Mouse (Mus musculus) limb, embryonic 14.5 days (tissue): Measurements from ENCODE around the gene Slc25a21. TPM values are rescaled to one million over a fixed set of nuclear protein-coding genes. Genes with fewer than 3 reads are reported as not detected.
A peak's percentile ranks its signal among the peaks of the same experiment; 100 is the strongest.

Source experiments
- ATAC-seq: fragments of 200-750 bp; cut with Nextera tagmentation; 2 replicates; pipeline ENCODE4 v1.8.0; 2017; ENCODE audit warnings: low read depth, moderate number of reproducible peaks, moderate TSS enrichment; ENCODE audit not compliant: low FRiP score
- DNase-seq: peaks from one replicate; pipeline ENCODE4 v3.0.0-alpha.2; 2015; ENCODE audit warnings: low spot score
- H3K27ac ChIP-seq: fragments of 300-500 bp; sonication (generic); replicated peaks from 2 replicates; pipeline ENCODE4 v1.5.1; 2014; ENCODE audit warnings: low read depth, mild to moderate bottlenecking, low read length, moderate library complexity, mixed read lengths
- H3K27me3 ChIP-seq: fragments of 300-500 bp; sonication (generic); 2 replicates; pipeline ENCODE4 v1.6.1; 2014; ENCODE audit warnings: low read length, mixed read lengths; ENCODE audit not compliant: control insufficient read depth, insufficient read depth
- H3K36me3 ChIP-seq: fragments of 300-500 bp; sonication (generic); 2 replicates; pipeline ENCODE4 v1.6.1; 2014; ENCODE audit warnings: mild to moderate bottlenecking, low read length, moderate library complexity, mixed read lengths; ENCODE audit not compliant: control insufficient read depth, insufficient read depth
- H3K4me1 ChIP-seq: fragments of 300-500 bp; sonication (generic); 2 replicates; pipeline ENCODE4 v1.6.1; 2014; ENCODE audit warnings: antibody characterized with exemption, low read length, mixed read lengths; ENCODE audit not compliant: control insufficient read depth, insufficient read depth
- H3K4me2 ChIP-seq: fragments of 300-500 bp; sonication (generic); replicated peaks from 2 replicates; pipeline ENCODE4 v1.6.1; 2014; ENCODE audit warnings: low read depth, mild to moderate bottlenecking, low read length, moderate library complexity; ENCODE audit not compliant: severe bottlenecking
- H3K4me3 ChIP-seq: fragments of 300-500 bp; sonication (generic); replicated peaks from 2 replicates; pipeline ENCODE4 v1.5.1; 2014; ENCODE audit warnings: low read length
- H3K9ac ChIP-seq: fragments of 300-500 bp; sonication (generic); 2 replicates; pipeline ENCODE4 v1.6.1; 2014; ENCODE audit warnings: mild to moderate bottlenecking, low read depth, low read length, moderate library complexity; ENCODE audit not compliant: severe bottlenecking
- H3K9me3 ChIP-seq: fragments of 300-500 bp; sonication (generic); 2 replicates; pipeline ENCODE4 v1.6.1; 2016; ENCODE audit warnings: low read length; ENCODE audit not compliant: control insufficient read depth
- POLR2A ChIP-seq: fragments of 200-500 bp; IDR thresholded peaks from 2 replicates; pipeline ENCODE4 v1.8.0; 2012; ENCODE audit warnings: inconsistent platforms, mild to moderate bottlenecking, moderate library complexity, borderline replicate concordance; ENCODE audit not compliant: insufficient read depth, insufficient read length; ENCODE audit errors: extremely low read depth
- WGBS: fragments of 180-500 bp; shearing (Covaris S2); extraction: QIAGEN DNeasy Blood & Tissue Kit; methylation state at CpG from one replicate; pipeline ENCODE4 v1.1.7; 2014; 5-methylcytosine and 5-hydroxymethylcytosine counted together
- polyA plus RNA-seq, 2 experiments: library from polyadenylated mRNA; depleted of rRNA in 1 of 2; stranded (reverse) in 1 of 2; unstranded in 1 of 2; fragments of >200 nt; fragmentation: Nextera tagmentation in 1 of 2; extraction: Ambion mirVana in 1 of 2; gene quantifications; 2 replicates each; pipeline versions ENCODE4 v1.2.1 to v1.2.3; 2012 to 2014

Slc25a21 gene
- polyA plus RNA-seq, 2 experiments = 0.24 to 0.45 TPM

- Histone ChIP-seq H3K9ac (no peak overlapping the region), H3K27me3 (no peaks in the 10 kb centered on the region), H3K36me3 (no peaks in the 10 kb centered on the region), H3K4me1 (peaks cover 3% of the 10 kb centered on the region; the same call in 1 of the 2 replicates), H3K9me3 (no peaks in the 10 kb centered on the region), H3K4me2 (no peak overlapping the region), H3K4me3 (no peak overlapping the region), H3K27ac (no peak overlapping the region)
- DNase-seq = no peak
- no peak for TF ChIP-seq POLR2A
- no peak for ATAC-seq
- 54% methylated on average over 2 of the region's 2 CpGs for WGBS
These were observed 12.7 kb downstream of the Slc25a21 start for GRCm38 (mm10) chr12:57184401-57185147.

GRCm38 (mm10) chr12:57179465-57180188, 17.6 kb downstream of the Slc25a21 start:
- Histone ChIP-seq H3K36me3 (no peaks in the 10 kb centered on the region), H3K4me1 (peaks cover 8% of the 10 kb centered on the region; the same call in 1 of the 2 replicates), H3K9me3 (no peaks in the 10 kb centered on the region), H3K4me2 (no peak overlapping the region), H3K4me3 (no peak overlapping the region), H3K9ac (no peak overlapping the region), H3K27ac (no peak overlapping the region; the same call in 1 of the 2 replicates), H3K27me3 (no peaks in the 10 kb centered on the region)
- peak; percentile 28 for DNase-seq
- 34% methylated on average over 5 of the region's 5 CpGs for WGBS
- ATAC-seq = peak; percentile 50
- no peak for TF ChIP-seq POLR2A

- no peak overlapping the region for H3K4me2 ChIP-seq
- no peak for TF ChIP-seq POLR2A
- no peaks in the 10 kb centered on the region for H3K36me3 ChIP-seq
- DNase-seq (no peak), ATAC-seq (no peak)
- H3K4me3 ChIP-seq = no peak overlapping the region
- H3K27me3 ChIP-seq = no peaks in the 10 kb centered on the region
- peaks cover 8% of the 10 kb centered on the region; the same call in 1 of the 2 replicates for H3K4me1 ChIP-seq
- no peak overlapping the region for H3K9ac ChIP-seq
- H3K9me3 ChIP-seq = no peaks in the 10 kb centered on the region
- no peak overlapping the region for H3K27ac ChIP-seq
These were observed 18.5 kb downstream of the Slc25a21 start for GRCm38 (mm10) chr12:57178818-57179217.

- TF ChIP-seq POLR2A = no peak
- no peak overlapping the region for H3K27ac ChIP-seq
- DNase-seq = no peak
- H3K4me2 ChIP-seq = no peak overlapping the region
- WGBS = 83% methylated on average over 2 of the region's 2 CpGs
- H3K36me3 ChIP-seq = no peaks in the 10 kb centered on the region
- no peaks in the 10 kb centered on the region for H3K9me3 ChIP-seq
- no peak for ATAC-seq
- H3K4me1 ChIP-seq = no peaks in the 10 kb centered on the region
- no peak overlapping the region for H3K4me3 ChIP-seq
- no peaks in the 10 kb centered on the region for H3K27me3 ChIP-seq
- H3K9ac ChIP-seq = no peak overlapping the region
These were observed 34.0 kb downstream of the Slc25a21 start for GRCm38 (mm10) chr12:57163294-57163693.

- Histone ChIP-seq H3K9me3 (no peaks in the 10 kb centered on the region), H3K9ac (no peak overlapping the region), H3K36me3 (no peaks in the 10 kb centered on the region), H3K4me2 (no peak overlapping the region), H3K4me1 (no peaks in the 10 kb centered on the region), H3K4me3 (no peak overlapping the region), H3K27ac (no peak overlapping the region), H3K27me3 (no peaks in the 10 kb centered on the region)
- no peak for DNase-seq
- no peak for ATAC-seq
- no peak for TF ChIP-seq POLR2A
- WGBS = 61% methylated on average over 3 of the region's 3 CpGs
These were observed 34.4 kb downstream of the Slc25a21 start for GRCm38 (mm10) chr12:57162840-57163239.
